Mouse (Mus musculus) left cerebral cortex, adult 8-10 months (tissue): ENCODE data around the gene Zcchc13. TPM values are rescaled to one million over a fixed set of nuclear protein-coding genes. Genes with fewer than 3 reads are reported as not detected.
"Not testable (repeated sequence)": the region's sequence is repeated elsewhere in the genome, so short reads cannot be mapped to it uniquely, and the experiment has no call there.

Experiments used
- DNase-seq, 2 experiments: peaks; one replicate each; pipeline ENCODE4 v3.0.0; 2022; ENCODE audit warnings: low spot score in 2 of 2
- total RNA-seq, 4 experiments: library from RNA; stranded (reverse); gene quantifications; 2 replicates each; pipeline ENCODE4 v1.2.4; 2022

Zcchc13 gene
- total RNA-seq, 4 experiments from 2014 or later: 0.34 TPM; not detected in 3

DNA sequence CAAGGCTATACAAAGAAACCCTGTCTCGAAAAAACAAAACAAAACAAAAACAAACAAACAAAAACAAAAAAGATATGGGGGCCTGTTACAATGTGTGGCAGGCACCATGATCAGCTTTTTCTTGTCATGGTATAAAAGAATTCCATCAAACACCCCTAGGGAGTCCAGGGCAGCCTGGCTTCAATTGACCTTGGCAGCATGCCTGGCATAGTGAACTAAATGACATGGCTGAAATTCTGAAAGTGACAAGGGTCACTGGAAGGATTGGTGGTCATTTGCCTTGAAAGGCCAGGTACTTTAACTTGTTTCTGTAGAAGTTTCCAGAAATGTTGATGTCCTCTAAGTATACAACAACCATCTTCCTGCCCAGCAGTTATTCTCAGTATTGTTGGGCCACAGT lies 13.9 kb downstream of the Zcchc13 start:
- DNase-seq: no peak

DNA sequence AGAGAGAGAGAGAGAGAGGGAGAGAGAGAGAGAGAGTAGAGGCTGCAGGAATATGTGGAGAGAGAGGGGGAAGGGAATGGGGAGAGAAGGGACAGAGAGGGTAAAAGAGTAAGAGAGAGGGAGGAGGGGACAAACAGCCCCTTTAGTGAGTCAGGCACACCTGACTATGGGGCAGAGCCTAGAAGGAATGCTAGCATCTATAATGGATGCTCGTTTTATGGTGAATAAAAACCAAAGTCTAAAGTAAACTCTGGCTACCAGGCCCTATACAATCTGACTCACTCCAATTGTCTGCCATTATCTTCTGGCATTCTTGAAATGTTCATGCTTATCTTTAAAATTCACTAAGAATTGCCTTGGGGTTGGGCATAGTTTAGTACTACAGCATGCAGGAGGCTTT lies 21.7 kb downstream of the Zcchc13 start:
- no peak for DNase-seq

DNA sequence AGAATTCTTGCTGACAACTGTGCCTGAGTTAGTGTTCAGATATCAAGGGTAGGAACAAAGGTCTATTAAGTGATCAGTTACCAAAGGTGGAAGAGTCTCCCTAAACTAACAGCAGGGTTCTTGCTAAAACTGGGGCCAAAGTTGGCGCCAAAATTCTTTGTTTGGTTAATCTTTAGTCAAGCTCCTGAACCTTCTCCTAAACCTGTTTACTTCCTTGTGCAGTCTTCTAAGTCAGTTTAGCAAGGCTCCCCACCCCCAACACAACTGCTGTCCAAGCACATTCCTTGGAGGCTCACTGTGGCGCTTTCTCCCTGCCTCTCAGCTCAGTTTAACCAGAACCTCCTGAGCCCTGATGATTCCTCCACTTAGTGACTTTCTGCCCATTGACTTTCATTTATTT lies 22.6 kb downstream of the Zcchc13 start:
- no peak for DNase-seq

DNA sequence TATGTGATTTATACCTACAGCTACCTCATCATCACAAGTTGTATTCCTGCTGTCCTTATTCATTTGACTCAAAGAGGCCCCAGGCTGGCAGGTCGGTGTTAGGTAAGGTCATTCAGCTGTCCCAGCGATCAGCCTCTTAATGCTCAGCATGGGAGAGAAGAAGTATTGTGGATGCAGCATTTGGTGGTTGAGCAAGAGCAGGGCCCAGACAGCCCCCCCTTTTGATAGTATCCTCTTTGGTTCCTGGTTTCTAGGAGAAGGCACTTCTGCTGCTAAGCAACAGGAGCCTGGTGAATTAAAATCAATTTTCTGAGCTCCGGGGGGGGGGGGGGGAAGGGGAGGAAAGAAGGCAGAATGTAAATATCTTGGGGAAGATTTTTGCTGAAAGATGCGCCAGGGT lies 28.6 kb downstream of the Zcchc13 start:
- DNase-seq: no peak

DNA sequence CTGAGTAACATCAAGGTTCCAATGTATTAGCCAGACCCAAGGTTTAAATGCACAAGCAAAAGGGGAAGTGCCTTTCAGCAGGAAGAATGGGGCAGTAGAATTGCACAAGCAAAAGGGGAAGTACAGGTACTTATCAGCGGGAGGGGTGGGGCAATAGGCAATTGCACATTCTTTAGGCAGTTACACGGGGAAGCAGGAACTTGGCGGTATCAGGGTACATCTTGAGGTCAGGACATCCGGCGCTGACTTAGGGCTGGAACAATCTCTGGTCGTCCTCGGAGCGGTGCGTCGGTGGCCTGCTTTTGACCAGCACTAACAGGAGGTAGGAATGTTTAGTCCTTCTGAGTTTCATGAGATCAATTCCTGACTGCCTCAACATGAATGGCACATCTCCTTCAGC lies 34.1 kb downstream of the Zcchc13 start:
- not testable (repeated sequence) for DNase-seq

DNA sequence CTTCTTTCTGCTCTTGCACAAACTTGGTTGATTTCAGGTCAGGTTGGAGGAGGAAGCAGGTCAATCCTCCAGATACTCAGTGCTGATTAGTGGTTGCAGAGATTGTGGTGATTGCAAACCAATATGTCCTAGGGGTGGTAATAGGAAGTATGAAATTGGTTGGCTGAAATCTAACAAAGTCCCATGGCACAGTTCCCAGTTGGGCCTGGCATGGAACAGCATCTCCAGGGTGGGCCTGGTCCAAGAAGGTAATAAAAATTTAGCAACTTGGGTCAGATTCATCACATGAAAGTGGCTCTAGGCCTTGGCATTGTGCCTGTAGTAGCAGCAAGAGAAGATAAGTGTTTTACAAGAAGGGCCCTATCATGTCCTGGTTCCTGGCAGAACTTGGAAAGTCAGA lies 39.9 kb downstream of the Zcchc13 start:
- DNase-seq: no peak

DNA sequence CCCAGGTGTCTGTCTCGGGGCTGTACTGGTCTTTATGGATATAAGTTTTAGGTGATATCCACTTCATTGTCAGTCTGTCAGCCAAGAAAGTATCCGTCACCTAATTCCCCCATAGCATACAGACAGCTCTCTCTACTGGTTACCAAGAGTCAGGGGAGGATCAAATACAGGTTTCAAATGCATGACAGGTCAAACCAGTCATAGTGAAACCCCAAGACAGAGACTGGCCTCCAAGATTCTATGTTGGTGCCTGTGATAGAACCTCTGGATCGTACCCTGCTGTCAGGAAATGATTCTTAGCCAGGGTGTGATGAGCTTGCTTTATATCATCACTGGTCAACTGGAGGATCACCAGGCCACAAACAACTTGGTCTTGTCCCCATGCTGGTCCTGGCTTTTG lies 43.4 kb downstream of the Zcchc13 start:
- DNase-seq: no peak

DNA sequence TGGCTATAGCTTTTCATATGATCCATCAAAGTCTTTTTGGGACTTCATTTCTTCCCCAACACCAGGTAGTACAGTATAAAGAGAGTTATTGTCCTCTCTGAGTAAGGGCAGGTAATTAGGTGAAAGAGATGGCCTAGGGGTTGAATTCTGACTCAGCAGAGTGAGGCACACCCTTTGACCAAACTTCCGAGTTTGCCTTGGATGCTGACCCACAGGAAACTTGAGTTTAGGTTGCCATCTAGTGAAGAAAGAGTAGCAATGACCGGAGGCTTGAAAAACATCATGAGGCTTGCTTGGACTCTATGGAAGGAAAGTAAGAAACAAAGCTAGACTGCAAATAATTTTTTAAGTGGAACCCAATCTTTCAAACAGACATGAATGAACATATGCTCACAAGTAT lies 44.3 kb downstream of the Zcchc13 start:
- DNase-seq: no peak

Other genes starting within 250 kb of the Zcchc13 start
- not detected for gene Tsx, start 216.1 kb upstream of the Zcchc13 start, total RNA-seq
- not detected for gene Gm26992, start 208.6 kb upstream of the Zcchc13 start, total RNA-seq
- 10 to 100 TPM; 27.4 to 30.3 (median 28.8) TPM for gene Slc16a2, start 191.4 kb downstream of the Zcchc13 start, total RNA-seq